Mouse (Mus musculus): ENCODE measurements around the gene Cxcl2. TPM values are rescaled to one million over a fixed set of nuclear protein-coding genes. Genes with fewer than 3 reads are reported as not detected.

Cxcl2 gene
- polyA plus RNA-seq, 1 experiment from 2014 or later, result not detected

GRCm38 (mm10) chr5:90879307-90880014, 24.2 kb upstream of the Cxcl2 start:
- ATAC-seq (ENCODE audit: borderline replicate concordance, extremely low read depth, low FRiP score, low TSS enrichment), result no peak

GRCm38 (mm10) chr5:90880335-90880850, 23.3 kb upstream of the Cxcl2 start:
- Histone ChIP-seq H3K9me3 (no peaks in the 10 kb centered on the region), H3K36me3 (no peaks in the 10 kb centered on the region), H3K27ac (no peak overlapping the region), H3K4me3 (no peak overlapping the region), H3K4me2 (no peak overlapping the region), H3K9ac (no peak overlapping the region), H3K27me3 (no peaks in the 10 kb centered on the region), H3K4me1 (peaks cover 9% of the 10 kb centered on the region; the same call in 1 of the 2 replicates)
- no peak for ATAC-seq (ENCODE audit: borderline replicate concordance, extremely low read depth, low FRiP score, low TSS enrichment)
- 76% methylated on average over 7 of the region's 7 CpGs for WGBS

More at GRCm38 (mm10) chr5:90879307-90880014, 24.2 kb upstream of the Cxcl2 start:
- no peaks in the 10 kb centered on the region for H3K36me3 ChIP-seq
- no peaks in the 10 kb centered on the region for H3K9me3 ChIP-seq
- H3K4me3 ChIP-seq, result no peak overlapping the region
- no peak overlapping the region for H3K9ac ChIP-seq
- 78% methylated on average over 3 of the region's 3 CpGs for WGBS
- no peak overlapping the region for H3K27ac ChIP-seq
- H3K27me3 ChIP-seq, result no peaks in the 10 kb centered on the region
- H3K4me1 ChIP-seq, result no peaks in the 10 kb centered on the region
- no peak overlapping the region for H3K4me2 ChIP-seq

GRCm38 (mm10) chr5:90881021-90881420, 22.6 kb upstream of the Cxcl2 start:
- no peak overlapping the region for H3K4me2 ChIP-seq
- 84% methylated on average over 4 of the region's 4 CpGs for WGBS
- no peaks in the 10 kb centered on the region for H3K36me3 ChIP-seq
- no peak for ATAC-seq (ENCODE audit: borderline replicate concordance, extremely low read depth, low FRiP score, low TSS enrichment)
- H3K4me3 ChIP-seq, result no peak overlapping the region
- peaks cover 13% of the 10 kb centered on the region; the same call in 1 of the 2 replicates for H3K4me1 ChIP-seq
- H3K27ac ChIP-seq, result no peak overlapping the region
- no peak overlapping the region for H3K9ac ChIP-seq
- H3K27me3 ChIP-seq, result no peaks in the 10 kb centered on the region
- no peaks in the 10 kb centered on the region for H3K9me3 ChIP-seq

- no peak overlapping the region for H3K9ac ChIP-seq
- H3K27ac ChIP-seq, result no peak overlapping the region
- H3K36me3 ChIP-seq, result no peaks in the 10 kb centered on the region
- H3K9me3 ChIP-seq, result no peaks in the 10 kb centered on the region
- H3K4me1 ChIP-seq, result peaks cover 13% of the 10 kb centered on the region; the same call in 1 of the 2 replicates
- no peaks in the 10 kb centered on the region for H3K27me3 ChIP-seq
- WGBS, result 81% methylated on average over 5 of the region's 5 CpGs
- ATAC-seq (ENCODE audit: borderline replicate concordance, extremely low read depth, low FRiP score, low TSS enrichment), result no peak
- no peak overlapping the region for H3K4me2 ChIP-seq
- H3K4me3 ChIP-seq, result no peak overlapping the region
These were observed 22.0 kb upstream of the Cxcl2 start for GRCm38 (mm10) chr5:90881682-90882081.

GRCm38 (mm10) chr5:90882146-90882545, 21.5 kb upstream of the Cxcl2 start:
- Histone ChIP-seq H3K4me2 (no peak overlapping the region), H3K4me3 (no peak overlapping the region), H3K27ac (no peak overlapping the region), H3K27me3 (no peaks in the 10 kb centered on the region), H3K9me3 (no peaks in the 10 kb centered on the region), H3K4me1 (peaks cover 13% of the 10 kb centered on the region; the same call in 1 of the 2 replicates), H3K9ac (no peak overlapping the region), H3K36me3 (no peaks in the 10 kb centered on the region)
- no peak for ATAC-seq (ENCODE audit: borderline replicate concordance, extremely low read depth, low FRiP score, low TSS enrichment)
- WGBS, result 82% methylated on average over 5 of the region's 5 CpGs

GRCm38 (mm10) chr5:90884628-90885242, 18.9 kb upstream of the Cxcl2 start:
- 32% methylated on average over 2 of the region's 2 CpGs for WGBS
- H3K4me1 ChIP-seq, result peaks cover 13% of the 10 kb centered on the region; the same call in 1 of the 2 replicates
- H3K9me3 ChIP-seq, result no peaks in the 10 kb centered on the region
- H3K36me3 ChIP-seq, result no peaks in the 10 kb centered on the region
- no peak overlapping the region for H3K4me2 ChIP-seq
- no peaks in the 10 kb centered on the region for H3K27me3 ChIP-seq
- ATAC-seq (ENCODE audit: borderline replicate concordance, extremely low read depth, low FRiP score, low TSS enrichment), result peak; percentile 68; the same call in 1 of the 2 replicates
- H3K4me3 ChIP-seq, result no peak overlapping the region
- H3K27ac ChIP-seq, result no peak overlapping the region
- H3K9ac ChIP-seq, result no peak overlapping the region

GRCm38 (mm10) chr5:90888661-90889060, 15.0 kb upstream of the Cxcl2 start:
- H3K36me3 ChIP-seq, result no peaks in the 10 kb centered on the region
- no peak overlapping the region for H3K4me2 ChIP-seq
- H3K9ac ChIP-seq, result no peak overlapping the region
- no peaks in the 10 kb centered on the region for H3K9me3 ChIP-seq
- 72% methylated on average over 5 of the region's 5 CpGs for whole genome bisulfite sequencing
- no peak for ATAC-seq (ENCODE audit: borderline replicate concordance, extremely low read depth, low FRiP score, low TSS enrichment)
- no peaks in the 10 kb centered on the region; the same call in 1 of the 2 replicates for H3K27me3 ChIP-seq
- no peak overlapping the region for H3K27ac ChIP-seq
- peaks cover 22% of the 10 kb centered on the region for H3K4me1 ChIP-seq
- no peak overlapping the region for H3K4me3 ChIP-seq

GRCm38 (mm10) chr5:90890519-90891463, 12.9 kb upstream of the Cxcl2 start, which contains the start of gene Cxcl1:
Gene Cxcl1, plus strand, starts transcription at chr5:90891241.
- peak within 1 kb of the TSS; percentile 89 for H3K4me2 ChIP-seq
- peak; percentile 77 for ATAC-seq (ENCODE audit: borderline replicate concordance, extremely low read depth, low FRiP score, low TSS enrichment)
- H3K9me3 ChIP-seq, result no peaks in the 10 kb centered on the region
- peak within 1 kb of the TSS; percentile 59 for H3K9ac ChIP-seq
- no peaks in the 10 kb centered on the region; the same call in 1 of the 2 replicates for H3K27me3 ChIP-seq
- WGBS, result 4% methylated on average over 30 of the region's 30 CpGs
- H3K27ac ChIP-seq, result peak within 1 kb of the TSS; percentile 29; the same call in 1 of the 2 replicates
- peak within 1 kb of the TSS; percentile 53 for H3K4me3 ChIP-seq
- no peaks in the 10 kb centered on the region for H3K36me3 ChIP-seq
- H3K4me1 ChIP-seq, result peaks cover 9% of the 10 kb centered on the region

- no peak overlapping the region for H3K27ac ChIP-seq
- peak overlapping the region; percentile 59 for H3K9ac ChIP-seq
- H3K36me3 ChIP-seq, result no peaks in the 10 kb centered on the region
- H3K4me2 ChIP-seq, result peak overlapping the region; percentile 89
- no peaks in the 10 kb centered on the region for H3K9me3 ChIP-seq
- no peaks in the 10 kb centered on the region; the same call in 1 of the 2 replicates for H3K27me3 ChIP-seq
- peak overlapping the region; percentile 53 for H3K4me3 ChIP-seq
- no peak for ATAC-seq (ENCODE audit: borderline replicate concordance, extremely low read depth, low FRiP score, low TSS enrichment)
- 30% methylated on average over 10 of the region's 10 CpGs for WGBS
- H3K4me1 ChIP-seq, result peaks cover 9% of the 10 kb centered on the region
These were observed 12.2 kb upstream of the Cxcl2 start for GRCm38 (mm10) chr5:90891464-90891813.

GRCm38 (mm10) chr5:90894231-90894630, 9.4 kb upstream of the Cxcl2 start:
- no peak for ATAC-seq (ENCODE audit: borderline replicate concordance, extremely low read depth, low FRiP score, low TSS enrichment)
- WGBS, result 62% methylated on average over 8 of the region's 8 CpGs

GRCm38 (mm10) chr5:90897429-90897828, 6.2 kb upstream of the Cxcl2 start:
- WGBS, result 64% methylated on average over 3 of the region's 3 CpGs
- Histone ChIP-seq H3K27ac (no peak overlapping the region), H3K36me3 (no peaks in the 10 kb centered on the region), H3K9me3 (no peaks in the 10 kb centered on the region), H3K4me1 (peaks cover 15% of the 10 kb centered on the region), H3K4me3 (no peak overlapping the region), H3K9ac (no peak overlapping the region), H3K4me2 (no peak overlapping the region), H3K27me3 (peaks cover under 1% of the 10 kb centered on the region; the same call in 1 of the 2 replicates)
- no peak for ATAC-seq (ENCODE audit: borderline replicate concordance, extremely low read depth, low FRiP score, low TSS enrichment)

More at GRCm38 (mm10) chr5:90894231-90894630, 9.4 kb upstream of the Cxcl2 start:
- Histone ChIP-seq H3K9me3 (no peaks in the 10 kb centered on the region), H3K9ac (no peak overlapping the region), H3K27ac (no peak overlapping the region), H3K4me2 (no peak overlapping the region), H3K4me3 (no peak overlapping the region), H3K27me3 (no peaks in the 10 kb centered on the region; the same call in 1 of the 2 replicates), H3K36me3 (no peaks in the 10 kb centered on the region), H3K4me1 (peaks cover 12% of the 10 kb centered on the region)
